Mouse (Mus musculus): ENCODE data around the gene Rnase2a. TPM values are rescaled to one million over a fixed set of nuclear protein-coding genes. Genes with fewer than 3 reads are reported as not detected.

Gene Rnase2a
- total and polyA plus RNA-seq, 3 experiments: not detected

- no peaks in the 10 kb centered on the region for H3K36me3 ChIP-seq (replicated peaks in 1 of 2; ENCODE audit: control insufficient read depth in 1 of 2, insufficient read depth in 1 of 2, low read length in 1 of 2)
- TF ChIP-seq JUN (IDR thresholded peaks at IDR 0.05; ENCODE audit: insufficient read depth, low read depth, low read length) (no peak), BHLHE40 (IDR thresholded peaks at IDR 0.05; ENCODE audit: low read depth, low read length) (no peak), TBP (conservative IDR thresholded peaks at IDR 0.05; ENCODE audit: low read depth, low read length) (no peak), JUND (conservative IDR thresholded peaks at IDR 0.05; ENCODE audit: low read depth, low read length) (no peak), ZKSCAN1 (IDR thresholded peaks at IDR 0.05; ENCODE audit: borderline replicate concordance, low read depth, low read length) (no peak), CHD1 (IDR thresholded peaks at IDR 0.05; ENCODE audit: low read depth, low read length) (no peak), RCOR1 (conservative IDR thresholded peaks at IDR 0.05; ENCODE audit: low read depth, low read length) (no peak), EP300 (IDR thresholded peaks at IDR 0.05; ENCODE audit: low read length) (no peak), CTCF (conservative IDR thresholded peaks at IDR 0.05 in 1 of 2, IDR thresholded peaks at IDR 0.05 in 1 of 2; ENCODE audit: low read depth in 2 of 2, low read length in 2 of 2) (no peak), SMC3 (IDR thresholded peaks at IDR 0.05; ENCODE audit: low read depth, low read length) (no peak), ZNF384 (IDR thresholded peaks at IDR 0.05; ENCODE audit: low read depth, low read length) (no peak), POLR2A (IDR thresholded peaks at IDR 0.05; ENCODE audit: low read depth, low read length) (no peak), SIN3A (IDR thresholded peaks at IDR 0.05; ENCODE audit: low read length) (no peak), MXI1 (IDR thresholded peaks at IDR 0.05; ENCODE audit: low read depth, low read length) (no peak), RAD21 (IDR thresholded peaks at IDR 0.05; ENCODE audit: low read depth, low read length) (no peak), GABPA (IDR thresholded peaks at IDR 0.05; ENCODE audit: insufficient replicate concordance, low read depth, low read length) (no peak), UBTF (IDR thresholded peaks at IDR 0.05; ENCODE audit: low read depth, low read length) (no peak), ZMIZ1 (IDR thresholded peaks at IDR 0.05; ENCODE audit: low read depth, low read length) (no peak), NELFE (IDR thresholded peaks at IDR 0.05; ENCODE audit: low read depth, low read length) (no peak), POLR2AphosphoS2 (IDR thresholded peaks at IDR 0.05; ENCODE audit: low read depth, low read length) (no peak)
- peaks cover 2 to 11% of the 10 kb centered on the region in 2 experiments; a peak in 3 of 4 replicates for H3K4me1 ChIP-seq (ENCODE audit: control insufficient read depth in 1 of 2, insufficient read depth in 2 of 2)
- in situ Hi-C loops (cut with MboI; ENCODE audit: low pct_ligation_motif_present, low pct_unique_long_range_greater_than_20kb, low sequenced_read_pairs) (loop anchor here (5.0 to 25.0 kb wide), 2 partner anchors 166 to 456 kb away; partner anchors contain the start of genes Ccnb1ip1 and Parp2), dilution Hi-C loops (cut with MboI; ENCODE audit: extremely low pct_ligation_motif_present, extremely low pct_unique_long_range_greater_than_20kb, low sequenced_read_pairs) (no loop called here)
- H3K27me3 ChIP-seq (replicated peaks): no peaks in the 10 kb centered on the region
- H3K79me2 ChIP-seq (replicated peaks; ENCODE audit: control insufficient read depth, extremely low read depth, insufficient read depth, poor library complexity, severe bottlenecking): no peaks in the 10 kb centered on the region
- no peak overlapping the region for H3K4me2 ChIP-seq (ENCODE audit: insufficient read depth, low read depth, poor library complexity, severe bottlenecking)
- no peak overlapping the region for H3K4me3 ChIP-seq (replicated peaks in 1 of 3; ENCODE audit: low read depth in 2 of 3, low read length in 2 of 3, poor library complexity in 1 of 3)
- H3K9me3 ChIP-seq (replicated peaks; ENCODE audit: low read length): no peaks in the 10 kb centered on the region
- no peak overlapping the region for H3K27ac ChIP-seq (ENCODE audit: insufficient read depth, low read depth)
- H3K9ac ChIP-seq (ENCODE audit: insufficient read depth, low read depth): no peak overlapping the region
- no peak for DNase-seq (ENCODE audit: extremely low read depth)
These were observed 12.8 kb upstream of the Rnase2a start for GRCm38 (mm10) chr14:51268677-51269076.

- Histone ChIP-seq H3K36me3 (replicated peaks in 1 of 2; ENCODE audit: control insufficient read depth in 1 of 2, insufficient read depth in 1 of 2, low read length in 1 of 2) (no peaks in the 10 kb centered on the region), H3K9me3 (replicated peaks; ENCODE audit: low read length) (no peaks in the 10 kb centered on the region), H3K9ac (ENCODE audit: insufficient read depth, low read depth) (peak overlapping the region; percentile 63; the same call in 1 of the 2 replicates), H3K4me2 (ENCODE audit: insufficient read depth, low read depth, poor library complexity, severe bottlenecking) (peak overlapping the region; percentile 50; the same call in 1 of the 2 replicates), H3K4me3 (replicated peaks in 1 of 3; ENCODE audit: low read depth in 2 of 3, low read length in 2 of 3, poor library complexity in 1 of 3) (no peak overlapping the region), H3K79me2 (replicated peaks; ENCODE audit: control insufficient read depth, extremely low read depth, insufficient read depth, poor library complexity, severe bottlenecking) (no peaks in the 10 kb centered on the region), H3K27me3 (replicated peaks) (no peaks in the 10 kb centered on the region), H3K4me1 (ENCODE audit: control insufficient read depth in 1 of 2, insufficient read depth in 2 of 2) (peaks cover 5 to 16% of the 10 kb centered on the region in 2 experiments; a peak in 3 of 4 replicates), H3K27ac (ENCODE audit: insufficient read depth, low read depth) (no peak overlapping the region)
- dilution Hi-C loops (cut with MboI; ENCODE audit: extremely low pct_ligation_motif_present, extremely low pct_unique_long_range_greater_than_20kb, low sequenced_read_pairs) (no loop called here), in situ Hi-C loops (cut with MboI; ENCODE audit: low pct_ligation_motif_present, low pct_unique_long_range_greater_than_20kb, low sequenced_read_pairs) (loop anchor here (5.0 to 25.0 kb wide), 2 partner anchors 164 to 454 kb away; partner anchors contain the start of genes Ccnb1ip1 and Parp2)
- peak; percentile 84 for DNase-seq (ENCODE audit: extremely low read depth)
- no peak for TF ChIP-seq POLR2A (IDR thresholded peaks at IDR 0.05; ENCODE audit: low read depth, low read length)
- TF ChIP-seq JUND (conservative IDR thresholded peaks at IDR 0.05; ENCODE audit: low read depth, low read length): no peak
- no peak for TF ChIP-seq ZMIZ1 (IDR thresholded peaks at IDR 0.05; ENCODE audit: low read depth, low read length)
- TF ChIP-seq KAT2A (IDR thresholded peaks at IDR 0.05; ENCODE audit: insufficient replicate concordance, low read length): no peak
- no peak for TF ChIP-seq ETS1 (conservative IDR thresholded peaks at IDR 0.05; ENCODE audit: low read depth, low read length)
- no peak for TF ChIP-seq USF2 (conservative IDR thresholded peaks at IDR 0.05; ENCODE audit: low read depth, low read length)
- TF ChIP-seq ZKSCAN1 (IDR thresholded peaks at IDR 0.05; ENCODE audit: borderline replicate concordance, low read depth, low read length): no peak
- TF ChIP-seq SMC3 (IDR thresholded peaks at IDR 0.05; ENCODE audit: low read depth, low read length): peak; percentile 97
- no peak for TF ChIP-seq EP300 (IDR thresholded peaks at IDR 0.05; ENCODE audit: low read length)
- TF ChIP-seq MXI1 (IDR thresholded peaks at IDR 0.05; ENCODE audit: low read depth, low read length): 0 out of 2 replicates have a peak, but pooled peaks have one; percentile 39
- TF ChIP-seq USF1 (IDR thresholded peaks at IDR 0.05; ENCODE audit: low read depth, low read length): no peak
- TF ChIP-seq CTCF (conservative IDR thresholded peaks at IDR 0.05 in 1 of 2, IDR thresholded peaks at IDR 0.05 in 1 of 2; ENCODE audit: low read depth in 2 of 2, low read length in 2 of 2): peak; percentile 68 to 91
- TF ChIP-seq UBTF (IDR thresholded peaks at IDR 0.05; ENCODE audit: low read depth, low read length): no peak
- TF ChIP-seq TBP (conservative IDR thresholded peaks at IDR 0.05; ENCODE audit: low read depth, low read length): no peak
- no peak for TF ChIP-seq TCF12 (IDR thresholded peaks at IDR 0.05; ENCODE audit: low read depth, low read length)
- peak; percentile 29; the same call in 1 of the 2 replicates for TF ChIP-seq IRF4 (IDR thresholded peaks at IDR 0.05; ENCODE audit: low read depth, low read length)
- no peak; the same call in 1 of the 2 replicates for TF ChIP-seq NELFE (IDR thresholded peaks at IDR 0.05; ENCODE audit: low read depth, low read length)
- peak; percentile 87 for TF ChIP-seq RAD21 (IDR thresholded peaks at IDR 0.05; ENCODE audit: low read depth, low read length)
- no peak for TF ChIP-seq MAZ (IDR thresholded peaks at IDR 0.05; ENCODE audit: low read depth, low read length)
- TF ChIP-seq MEF2A (IDR thresholded peaks at IDR 0.05; ENCODE audit: borderline replicate concordance, low read depth, low read length): 0 out of 2 replicates have a peak, but pooled peaks have one; percentile 30
- TF ChIP-seq CHD1 (IDR thresholded peaks at IDR 0.05; ENCODE audit: low read depth, low read length): no peak
- no peak for TF ChIP-seq JUN (IDR thresholded peaks at IDR 0.05; ENCODE audit: insufficient read depth, low read depth, low read length)
- TF ChIP-seq ZNF384 (IDR thresholded peaks at IDR 0.05; ENCODE audit: low read depth, low read length): no peak
- no peak for TF ChIP-seq RCOR1 (conservative IDR thresholded peaks at IDR 0.05; ENCODE audit: low read depth, low read length)
These were observed 10.2 kb upstream of the Rnase2a start for GRCm38 (mm10) chr14:51266113-51266512.

Measured in CH12.LX (cell line).